Mouse (Mus musculus): ENCODE measurements around the gene Tpcn1. TPM values are rescaled to one million over a fixed set of nuclear protein-coding genes. Genes with fewer than 3 reads are reported as not detected.

Gene Tpcn1
- polyA plus RNA-seq, 1 experiment from 2014 or later: 36.0 TPM

DNA sequence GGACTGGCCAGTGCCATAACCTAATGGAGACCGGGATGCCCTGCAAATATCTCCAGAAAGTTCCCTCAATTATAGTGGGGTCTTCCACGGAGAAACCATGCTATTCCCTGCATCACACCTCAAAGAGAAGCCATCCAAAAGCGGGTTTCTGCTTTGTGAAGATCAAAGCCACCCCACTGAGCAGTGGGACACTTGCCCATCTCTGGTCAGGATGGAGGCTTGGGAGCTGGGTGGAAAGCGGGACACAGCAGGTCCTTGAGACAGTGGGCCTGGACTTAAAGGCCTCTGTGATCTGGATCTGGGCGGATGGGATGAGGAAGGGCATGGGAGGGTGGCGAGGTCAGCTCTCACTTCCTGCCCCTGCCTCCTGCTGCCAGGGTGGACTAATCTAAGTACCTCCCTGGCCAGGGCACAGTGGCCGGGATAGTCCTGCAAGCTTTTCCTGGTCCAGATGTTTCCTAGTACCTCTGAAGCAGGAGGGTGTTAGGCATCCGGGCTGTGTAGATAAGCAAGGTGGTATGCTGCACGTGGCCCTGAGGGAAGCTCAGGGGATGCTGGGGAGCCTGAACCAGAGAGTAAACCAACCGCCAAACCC is 13.9 kb downstream of the Tpcn1 start:
- peaks cover 16% of the 10 kb centered on the region; the same call in 1 of the 2 replicates for H3K27me3 ChIP-seq
- H3K27ac ChIP-seq: no peak overlapping the region
- peaks cover 69% of the 10 kb centered on the region for H3K4me1 ChIP-seq
- H3K4me3 ChIP-seq (replicated peaks): no peak overlapping the region
- no peak overlapping the region for H3K9ac ChIP-seq
- WGBS: 70% methylated on average over 10 of the region's 10 CpGs
- no peaks in the 10 kb centered on the region for H3K9me3 ChIP-seq (replicated peaks)
- no peak overlapping the region for H3K4me2 ChIP-seq
- no peak for ATAC-seq (replicated peaks; ENCODE audit: low FRiP score)
- H3K36me3 ChIP-seq: peaks cover 8% of the 10 kb centered on the region; the same call in 1 of the 2 replicates

DNA sequence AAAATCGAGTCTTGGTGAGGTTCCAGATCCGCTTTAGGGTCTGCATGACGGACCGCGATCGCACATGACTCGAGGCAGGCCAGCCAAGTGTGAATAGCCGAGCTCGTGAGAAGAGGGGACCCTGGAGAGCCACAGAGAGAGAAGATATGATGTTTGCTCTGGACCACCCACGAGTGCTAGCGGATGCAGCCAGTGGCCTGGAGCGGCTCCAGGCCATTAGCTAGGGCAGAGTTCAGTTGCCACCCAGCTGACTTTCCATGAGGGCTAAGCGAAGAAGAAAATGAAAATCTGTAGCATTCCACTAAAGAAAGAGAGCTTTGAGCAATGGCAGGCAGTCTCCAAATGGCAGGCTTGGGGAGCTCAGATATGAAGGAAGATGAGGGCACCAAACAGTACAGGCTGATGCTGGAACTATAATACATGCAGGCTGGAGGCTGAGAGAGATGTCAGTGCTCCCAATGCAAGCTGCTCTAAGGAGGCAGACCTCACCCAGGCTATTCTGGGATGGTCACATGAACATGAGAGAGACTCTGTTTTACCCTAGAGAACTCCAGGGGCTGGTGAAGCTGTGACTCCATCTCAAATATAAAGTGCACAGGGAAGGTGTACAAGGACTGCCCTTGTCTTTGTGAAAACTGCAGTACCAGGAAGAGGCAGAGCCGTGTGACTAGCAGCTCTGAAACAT is 17.3 kb downstream of the Tpcn1 start:
- Histone ChIP-seq H3K4me2 (peak overlapping the region; percentile 26; the same call in 1 of the 2 replicates), H3K4me3 (replicated peaks) (no peak overlapping the region), H3K36me3 (peaks cover 8% of the 10 kb centered on the region; the same call in 1 of the 2 replicates), H3K27me3 (peaks cover 16% of the 10 kb centered on the region; the same call in 1 of the 2 replicates), H3K9me3 (replicated peaks) (no peaks in the 10 kb centered on the region), H3K9ac (no peak overlapping the region), H3K27ac (peak overlapping the region; percentile 76), H3K4me1 (peaks cover 71% of the 10 kb centered on the region)
- ATAC-seq (replicated peaks; ENCODE audit: low FRiP score): peak; percentile 64
- 15% methylated on average over 14 of the region's 14 CpGs for WGBS

DNA sequence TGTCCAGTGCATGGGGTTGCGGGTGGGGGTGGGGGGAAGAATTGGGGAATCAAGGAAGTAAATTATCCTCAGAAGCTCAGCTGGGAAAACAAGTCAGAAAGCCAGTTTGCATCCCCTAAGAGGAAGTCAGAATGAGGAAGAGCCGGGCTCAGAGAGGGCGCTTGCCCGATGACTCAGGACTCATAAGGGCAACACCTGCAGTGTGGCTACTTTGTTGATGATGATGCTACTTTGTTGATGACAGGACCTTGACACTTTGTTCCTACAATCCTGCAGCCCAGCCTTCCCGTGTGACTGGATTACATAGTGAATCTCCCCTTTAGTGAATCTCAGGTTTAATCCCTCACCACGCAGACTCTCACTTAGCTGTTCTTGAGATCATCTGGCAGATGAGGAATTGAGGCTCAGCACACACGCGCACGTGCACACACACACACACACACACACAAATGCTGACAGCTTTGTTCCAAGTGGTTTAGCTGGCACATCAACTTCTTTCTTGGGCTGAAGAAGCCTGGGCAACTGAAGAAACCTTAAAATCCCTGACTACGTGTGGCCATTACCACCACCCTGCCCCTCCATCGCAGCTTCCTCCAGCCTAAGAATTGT is 18.1 kb downstream of the Tpcn1 start:
- no peaks in the 10 kb centered on the region for H3K9me3 ChIP-seq (replicated peaks)
- no peak overlapping the region for H3K9ac ChIP-seq
- no peak overlapping the region for H3K4me3 ChIP-seq (replicated peaks)
- WGBS: 70% methylated on average over 11 of the region's 11 CpGs
- H3K27me3 ChIP-seq: peaks cover 16% of the 10 kb centered on the region; the same call in 1 of the 2 replicates
- H3K4me2 ChIP-seq: 0 out of 2 replicates have a peak overlapping the region, but pooled peaks have one; percentile 26
- ATAC-seq (replicated peaks; ENCODE audit: low FRiP score): no peak
- peaks cover 8% of the 10 kb centered on the region; the same call in 1 of the 2 replicates for H3K36me3 ChIP-seq
- peak overlapping the region; percentile 76 for H3K27ac ChIP-seq
- H3K4me1 ChIP-seq: peaks cover 79% of the 10 kb centered on the region

DNA sequence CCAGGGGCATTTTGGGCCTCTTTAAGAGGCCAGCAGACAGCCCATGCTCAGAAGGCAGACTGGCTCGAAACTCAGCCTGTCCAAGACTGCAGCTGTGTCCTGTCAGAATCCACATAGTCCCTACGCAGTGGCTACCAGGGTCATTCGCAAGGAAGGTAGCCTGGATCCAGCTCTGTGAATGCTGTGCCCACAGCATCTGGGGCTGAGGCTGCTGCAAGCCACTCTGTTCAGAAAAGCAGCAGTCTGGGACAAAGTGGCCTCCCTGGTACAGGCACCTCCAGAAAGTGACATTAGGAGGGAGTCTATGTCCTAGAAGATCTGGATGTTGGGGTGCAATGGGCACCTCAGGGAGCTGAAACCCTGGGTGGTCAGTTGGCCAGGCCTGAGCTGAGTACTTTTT is 18.7 kb downstream of the Tpcn1 start:
- ATAC-seq (replicated peaks; ENCODE audit: low FRiP score): no peak
- 58% methylated on average over 3 of the region's 3 CpGs for WGBS
- no peak overlapping the region for H3K9ac ChIP-seq
- H3K4me3 ChIP-seq (replicated peaks): no peak overlapping the region
- H3K4me2 ChIP-seq: no peak overlapping the region
- no peaks in the 10 kb centered on the region for H3K9me3 ChIP-seq (replicated peaks)
- H3K36me3 ChIP-seq: peaks cover 8% of the 10 kb centered on the region; the same call in 1 of the 2 replicates
- peaks cover 79% of the 10 kb centered on the region for H3K4me1 ChIP-seq
- no peak overlapping the region for H3K27ac ChIP-seq
- H3K27me3 ChIP-seq: peaks cover 16% of the 10 kb centered on the region; the same call in 1 of the 2 replicates

DNA sequence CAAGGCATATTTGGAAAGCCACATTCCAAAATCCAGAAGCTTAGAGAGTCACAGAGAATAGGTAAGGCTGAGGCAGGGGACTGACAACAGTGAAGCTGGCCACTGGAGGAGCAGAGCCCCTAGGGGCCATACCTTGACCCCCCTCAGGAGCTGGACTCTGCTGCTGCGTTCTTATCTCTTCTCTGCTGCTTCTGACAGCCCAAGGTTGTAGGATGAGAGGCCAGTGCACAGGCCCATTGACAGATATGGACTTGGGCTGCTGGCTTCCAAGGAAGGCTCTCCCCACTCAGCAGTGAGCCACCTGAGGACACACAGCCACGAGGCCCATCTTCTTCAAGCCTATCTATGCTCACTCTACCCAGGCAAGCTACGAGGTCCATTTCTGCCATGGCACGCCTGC is 19.5 kb downstream of the Tpcn1 start:
- Histone ChIP-seq H3K9ac (no peak overlapping the region), H3K36me3 (peaks cover 8% of the 10 kb centered on the region; the same call in 1 of the 2 replicates), H3K4me2 (no peak overlapping the region), H3K27ac (peak overlapping the region; percentile 82), H3K27me3 (peaks cover 11% of the 10 kb centered on the region; the same call in 1 of the 2 replicates), H3K4me1 (peaks cover 83% of the 10 kb centered on the region), H3K4me3 (replicated peaks) (no peak overlapping the region), H3K9me3 (replicated peaks) (no peaks in the 10 kb centered on the region)
- 76% methylated on average over 4 of the region's 4 CpGs for WGBS
- no peak for ATAC-seq (replicated peaks; ENCODE audit: low FRiP score)

DNA sequence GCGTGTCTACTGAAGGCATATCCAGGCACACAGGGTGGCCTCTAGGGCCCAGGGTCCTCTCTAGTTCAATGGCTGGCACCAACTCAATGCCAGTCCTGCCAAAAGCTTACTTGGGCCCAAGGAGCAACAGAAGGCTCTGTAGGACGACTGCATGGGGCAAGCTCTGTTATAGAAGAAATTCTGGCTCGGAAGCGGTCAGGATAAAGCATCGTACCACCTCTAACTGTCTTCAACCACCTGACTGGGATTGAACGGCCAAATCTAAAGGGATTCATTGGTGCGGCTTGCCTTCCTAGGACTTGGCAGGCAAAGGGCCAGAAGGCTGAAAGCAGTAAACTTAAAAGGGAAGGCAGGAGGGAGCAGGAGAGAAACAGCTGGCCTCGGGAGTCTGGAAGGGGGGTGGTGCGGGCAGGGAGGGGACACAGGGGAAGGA is 20.1 kb downstream of the Tpcn1 start:
- Histone ChIP-seq H3K9me3 (replicated peaks) (no peaks in the 10 kb centered on the region), H3K4me3 (replicated peaks) (no peak overlapping the region), H3K27ac (peak overlapping the region; percentile 82), H3K36me3 (peaks cover 6% of the 10 kb centered on the region; the same call in 1 of the 2 replicates), H3K27me3 (peaks cover 9% of the 10 kb centered on the region; the same call in 1 of the 2 replicates), H3K4me2 (0 out of 2 replicates have a peak overlapping the region, but pooled peaks have one; percentile 10), H3K9ac (no peak overlapping the region; the same call in 1 of the 2 replicates), H3K4me1 (peaks cover 89% of the 10 kb centered on the region)
- 54% methylated on average over 9 of the region's 9 CpGs for WGBS
- no peak for ATAC-seq (replicated peaks; ENCODE audit: low FRiP score)

DNA sequence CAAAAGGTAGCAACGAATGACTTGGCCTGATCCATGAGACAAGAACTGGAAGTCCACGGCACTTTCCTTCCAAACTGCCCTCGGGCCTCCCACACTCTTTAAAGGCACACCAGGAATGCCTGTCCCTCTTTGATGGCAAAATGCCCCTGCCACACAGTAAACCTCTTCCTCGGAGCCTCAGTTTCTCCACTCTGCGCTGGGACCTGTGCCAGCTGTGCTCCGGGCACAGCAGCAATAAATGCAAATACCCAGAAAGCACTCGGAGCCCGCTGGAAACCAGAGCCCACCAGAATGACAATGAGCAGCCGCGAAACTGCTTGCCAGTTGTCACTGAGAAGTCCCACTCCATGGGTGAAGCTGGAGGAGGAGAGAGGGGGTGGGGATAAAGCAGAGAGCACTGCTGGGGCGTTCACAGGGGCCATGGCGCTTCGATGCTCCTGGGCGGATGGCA is 20.7 kb downstream of the Tpcn1 start:
- H3K9me3 ChIP-seq (replicated peaks): no peaks in the 10 kb centered on the region
- WGBS: 43% methylated on average over 14 of the region's 14 CpGs
- no peak overlapping the region; the same call in 1 of the 2 replicates for H3K9ac ChIP-seq
- no peak for ATAC-seq (replicated peaks; ENCODE audit: low FRiP score)
- H3K4me1 ChIP-seq: peaks cover 95% of the 10 kb centered on the region
- H3K4me3 ChIP-seq (replicated peaks): no peak overlapping the region
- peak overlapping the region; percentile 10 for H3K4me2 ChIP-seq
- 0 out of 2 replicates have a peak, but pooled peaks cover under 1% of the 10 kb centered on the region for H3K36me3 ChIP-seq
- H3K27ac ChIP-seq: peak overlapping the region; percentile 82
- 0 out of 2 replicates have a peak, but pooled peaks cover 5% of the 10 kb centered on the region for H3K27me3 ChIP-seq

DNA sequence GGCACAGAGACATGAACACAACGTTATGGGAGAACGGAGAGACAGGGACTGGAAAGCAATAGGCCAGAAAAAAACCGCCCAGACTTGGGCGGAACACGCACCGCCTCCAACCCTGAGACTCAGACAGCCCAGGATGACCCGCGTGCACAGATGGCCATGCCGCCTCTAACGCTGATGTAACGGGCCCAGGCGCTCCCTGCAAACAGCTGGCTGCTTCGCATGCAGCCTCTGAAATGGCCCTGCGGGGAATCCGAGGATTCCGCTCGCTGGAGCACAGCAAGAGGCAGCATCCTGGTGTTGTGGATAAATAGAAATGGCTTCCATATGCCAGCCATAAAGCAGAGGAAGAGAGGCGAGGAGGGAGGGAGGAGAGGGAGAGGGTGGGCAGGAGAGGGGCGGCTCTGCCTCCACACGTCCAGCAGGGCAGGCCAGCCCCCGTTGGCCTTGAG is 21.2 kb downstream of the Tpcn1 start:
- Histone ChIP-seq H3K27me3 (0 out of 2 replicates have a peak, but pooled peaks cover under 1% of the 10 kb centered on the region), H3K4me3 (replicated peaks) (no peak overlapping the region), H3K4me1 (peaks cover 97% of the 10 kb centered on the region), H3K36me3 (no peaks in the 10 kb centered on the region), H3K9ac (no peak overlapping the region; the same call in 1 of the 2 replicates), H3K4me2 (peak overlapping the region; percentile 10; the same call in 1 of the 2 replicates), H3K27ac (peak overlapping the region; percentile 82), H3K9me3 (replicated peaks) (no peaks in the 10 kb centered on the region)
- ATAC-seq (replicated peaks; ENCODE audit: low FRiP score): no peak
- 10% methylated on average over 21 of the region's 21 CpGs for WGBS

DNA sequence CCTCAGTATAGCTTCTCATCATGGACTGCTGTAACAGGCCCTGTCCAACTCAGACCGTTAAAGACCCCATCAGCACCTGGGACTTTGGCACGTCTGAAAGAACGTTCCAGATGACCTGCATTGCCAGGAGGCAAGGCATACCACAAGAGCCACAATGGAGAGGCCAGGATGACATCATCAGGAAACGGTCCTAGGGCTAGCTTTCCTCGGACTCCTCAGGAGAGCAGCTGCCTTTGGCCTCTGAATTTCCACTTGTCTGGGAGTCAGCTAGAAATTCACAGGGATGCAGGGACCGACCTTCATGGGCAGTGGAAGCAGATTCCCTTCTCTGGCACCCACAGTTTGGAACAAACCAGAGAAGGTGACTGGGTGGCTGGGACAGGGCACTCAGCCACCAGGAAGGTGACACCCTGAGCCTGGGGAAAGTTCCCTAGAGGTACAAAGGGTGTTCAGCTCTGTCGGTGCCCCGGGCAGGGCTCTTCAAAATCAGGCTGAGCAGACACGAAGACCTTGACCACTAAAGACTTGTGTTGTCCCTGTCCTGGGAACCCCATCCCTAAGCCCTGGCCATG is 21.7 kb downstream of the Tpcn1 start:
- no peak overlapping the region for H3K4me3 ChIP-seq (replicated peaks)
- no peaks in the 10 kb centered on the region for H3K9me3 ChIP-seq (replicated peaks)
- no peak overlapping the region for H3K4me2 ChIP-seq
- 33% methylated on average over 9 of the region's 9 CpGs for WGBS
- H3K27me3 ChIP-seq: no peaks in the 10 kb centered on the region
- H3K9ac ChIP-seq: no peak overlapping the region
- H3K27ac ChIP-seq: peak overlapping the region; percentile 82
- no peaks in the 10 kb centered on the region for H3K36me3 ChIP-seq
- no peak for ATAC-seq (replicated peaks; ENCODE audit: low FRiP score)
- peaks cover 99% of the 10 kb centered on the region for H3K4me1 ChIP-seq

DNA sequence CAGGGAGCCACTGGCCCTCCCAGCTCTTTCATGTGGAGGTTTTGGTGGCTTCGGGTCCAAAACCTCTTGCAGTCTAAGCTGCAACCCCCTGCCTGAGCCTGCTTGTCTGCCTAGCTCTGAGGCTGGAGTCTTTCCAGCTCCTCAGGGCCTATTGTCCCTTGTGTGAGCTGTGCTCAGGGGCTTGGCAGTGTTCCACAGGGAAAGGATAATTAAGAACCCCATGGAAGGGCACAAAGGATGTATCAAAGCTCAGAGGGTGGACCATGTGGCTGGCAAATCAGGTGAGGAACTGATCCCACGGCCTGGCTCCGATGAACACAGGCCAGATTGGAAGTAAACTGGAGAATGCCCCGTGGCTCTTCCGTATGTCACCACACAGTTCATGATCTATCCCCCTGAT is 22.4 kb downstream of the Tpcn1 start:
- Histone ChIP-seq H3K4me2 (no peak overlapping the region), H3K27me3 (no peaks in the 10 kb centered on the region), H3K9ac (0 out of 2 replicates have a peak overlapping the region, but pooled peaks have one; percentile 21), H3K9me3 (replicated peaks) (no peaks in the 10 kb centered on the region), H3K4me1 (peaks cover 96% of the 10 kb centered on the region), H3K27ac (peak overlapping the region; percentile 82), H3K4me3 (replicated peaks) (no peak overlapping the region), H3K36me3 (no peaks in the 10 kb centered on the region)
- no peak for ATAC-seq (replicated peaks; ENCODE audit: low FRiP score)
- WGBS: 52% methylated on average over 5 of the region's 5 CpGs

DNA sequence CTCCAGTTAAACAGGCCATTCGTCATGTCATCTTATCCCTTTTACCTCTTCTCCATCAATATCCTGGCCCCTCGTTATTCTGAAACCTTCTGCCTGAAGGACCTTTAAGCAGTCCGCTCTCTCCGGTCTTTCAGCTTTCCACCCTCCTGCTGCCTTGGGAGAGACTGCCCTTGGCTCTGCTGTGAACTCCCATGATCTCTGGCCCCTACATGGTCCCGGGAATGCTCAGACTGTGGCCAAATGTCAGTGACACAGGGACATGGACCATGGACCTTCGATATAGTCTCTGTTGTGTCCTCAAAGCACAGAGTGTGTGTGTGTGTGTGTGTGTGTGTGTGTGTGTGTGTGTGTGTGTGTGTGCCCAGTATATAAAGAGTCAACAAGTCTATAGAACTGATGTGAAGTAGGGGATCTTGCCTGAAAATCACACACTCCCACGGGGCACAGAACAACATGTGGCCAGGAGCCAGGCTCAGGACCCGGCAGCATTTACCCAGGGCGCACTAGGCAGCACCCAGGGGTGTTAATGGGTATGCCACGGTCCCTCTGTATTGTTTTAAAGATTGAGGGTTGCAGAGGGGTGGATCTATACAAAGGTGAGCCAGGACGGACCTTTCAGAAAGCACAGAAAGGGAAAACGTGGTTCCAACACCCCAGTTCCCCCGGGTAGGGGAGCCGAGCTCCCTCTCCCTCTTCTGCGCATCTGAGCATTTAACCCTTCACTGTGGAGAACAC is 23.1 kb downstream of the Tpcn1 start:
- 0 out of 2 replicates have a peak overlapping the region, but pooled peaks have one; percentile 21 for H3K9ac ChIP-seq

More for the DNA sequence above, 23.1 kb downstream of the Tpcn1 start:
- H3K9me3 ChIP-seq (replicated peaks): no peaks in the 10 kb centered on the region
- WGBS: 39% methylated on average over 15 of the region's 15 CpGs
- H3K36me3 ChIP-seq: no peaks in the 10 kb centered on the region
- peaks cover 96% of the 10 kb centered on the region for H3K4me1 ChIP-seq
- no peak for ATAC-seq (replicated peaks; ENCODE audit: low FRiP score)
- peak overlapping the region; percentile 82 for H3K27ac ChIP-seq
- H3K27me3 ChIP-seq: no peaks in the 10 kb centered on the region
- H3K4me3 ChIP-seq (replicated peaks): no peak overlapping the region
- 0 out of 2 replicates have a peak overlapping the region, but pooled peaks have one; percentile 9 for H3K4me2 ChIP-seq
